Mouse (Mus musculus) 3134 (cell line): ENCODE data around the gene Wwox.

ENCODE experiments used
- DNase-seq: peaks from one replicate; pipeline ENCODE4 v3.0.0-alpha.2; 2011; ENCODE audit warnings: low spot score; ENCODE audit not compliant: insufficient read length; ENCODE audit errors: extremely low read depth

Wwox gene

DNA sequence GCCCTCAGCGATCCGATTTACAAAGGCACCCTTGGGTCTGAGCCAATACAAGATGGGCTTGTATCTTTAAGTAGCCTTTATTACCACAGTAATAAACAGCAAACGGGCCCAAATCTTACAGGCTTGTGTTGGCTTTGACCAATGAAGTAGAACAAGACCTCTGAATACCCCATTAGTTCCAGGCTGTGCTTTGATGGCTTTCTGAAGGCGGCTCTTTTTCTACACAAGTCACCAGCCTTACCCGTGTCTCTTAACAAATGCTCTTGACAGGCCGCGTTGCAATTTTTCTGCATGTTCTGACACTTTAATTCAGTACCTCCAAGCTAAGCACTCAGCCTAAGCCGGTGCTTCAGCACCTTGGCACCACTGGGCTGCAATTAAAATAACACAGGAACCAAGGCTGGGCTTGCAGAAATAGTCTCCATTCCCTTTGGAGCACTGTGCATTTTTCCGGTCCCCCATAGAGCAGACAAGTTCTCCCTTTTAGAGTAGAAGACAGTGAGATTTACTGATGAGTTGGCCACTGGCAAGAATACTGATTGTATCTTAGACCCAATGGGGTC, 804.1 kb downstream of the Wwox start:
- no peak for DNase-seq

DNA sequence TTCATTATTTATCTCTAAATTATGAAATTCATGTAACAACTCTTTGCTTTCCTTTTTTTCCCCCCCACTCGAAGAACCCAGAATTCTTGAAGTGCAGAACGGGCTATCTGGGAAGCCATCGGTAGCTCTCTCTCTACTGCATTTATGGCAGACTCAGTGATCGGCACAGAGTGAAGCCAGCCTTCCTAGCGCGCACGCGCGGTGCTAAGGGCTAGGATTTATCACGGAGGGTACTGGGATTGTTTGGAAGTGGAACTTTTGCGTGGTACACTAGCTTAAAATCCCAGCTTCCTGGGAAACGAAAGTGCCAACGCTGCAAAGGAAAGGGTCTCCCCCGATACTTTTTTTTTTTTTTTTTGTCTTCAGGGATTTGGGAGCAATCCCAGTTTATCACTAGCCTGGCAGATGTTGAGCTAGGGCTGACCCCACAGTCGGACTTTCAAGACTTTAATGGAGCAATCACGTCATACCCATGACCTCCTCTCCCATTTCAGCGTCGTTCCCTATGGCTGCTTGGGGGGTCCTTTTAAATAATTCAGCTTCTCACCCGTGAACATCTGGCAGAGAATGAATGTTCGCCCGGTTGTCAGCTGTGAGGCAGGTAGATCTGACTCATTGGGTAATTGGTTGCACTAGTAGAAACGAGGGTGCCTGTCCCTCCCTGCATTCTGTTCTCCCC, 810.4 kb downstream of the Wwox start:
- no peak for DNase-seq

DNA sequence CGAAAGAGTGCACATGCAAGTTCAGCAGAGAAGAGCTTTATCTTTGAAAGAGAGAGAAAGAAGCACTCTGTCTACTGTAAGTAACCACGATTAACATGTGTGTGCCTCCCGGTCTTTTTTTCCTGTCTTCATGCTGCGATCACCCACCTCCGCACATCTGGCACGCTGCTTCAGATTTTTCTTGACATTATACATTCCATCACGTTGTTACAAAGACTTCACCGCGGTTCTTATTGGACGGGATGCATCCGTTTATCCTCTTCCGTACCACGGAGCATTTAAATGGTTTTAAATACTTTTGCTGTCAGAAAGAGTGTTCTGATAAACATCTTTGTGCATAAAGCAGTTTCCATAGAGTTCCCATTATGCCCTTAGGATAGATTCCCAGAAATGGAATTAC, 816.1 kb downstream of the Wwox start:
- no peak for DNase-seq

DNA sequence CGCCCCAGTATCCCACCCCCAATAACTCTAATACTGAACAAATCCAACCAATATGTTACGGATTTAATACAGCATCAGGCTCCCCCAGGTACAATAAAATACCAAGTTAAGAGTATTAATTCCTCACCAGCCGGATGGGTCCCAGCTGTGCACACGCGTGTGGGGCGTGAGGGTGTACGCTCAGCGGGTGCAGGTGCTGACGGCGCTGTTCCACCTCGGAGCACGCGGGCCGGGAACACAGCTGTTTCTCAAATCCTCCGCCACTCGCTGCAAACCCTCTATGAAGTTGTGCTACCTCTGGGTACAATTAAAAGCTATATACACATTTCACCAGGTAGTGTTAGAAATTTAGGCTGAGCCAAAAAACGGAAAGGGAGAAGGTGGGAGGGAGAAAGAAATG, 818.0 kb downstream of the Wwox start:
- DNase-seq, result no peak

DNA sequence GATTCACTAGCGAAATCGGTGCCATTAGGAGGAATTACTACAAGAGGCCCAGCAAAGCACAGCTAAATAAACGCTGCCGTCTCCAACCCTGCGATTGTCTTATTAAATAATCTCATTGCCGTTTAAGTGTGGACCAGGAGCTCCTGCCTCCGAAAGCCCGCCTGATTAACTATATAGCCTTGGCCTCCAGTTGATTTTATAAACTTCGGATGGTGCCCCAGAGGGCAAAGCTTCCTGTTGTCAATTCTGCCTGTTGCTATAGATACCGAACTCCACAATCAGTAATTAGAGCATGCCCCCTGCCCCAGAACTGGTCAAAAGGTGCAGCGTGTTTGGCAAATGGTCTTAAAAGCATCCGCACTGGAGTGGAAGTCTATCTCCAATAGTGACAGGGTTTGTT, 820.4 kb downstream of the Wwox start:
- DNase-seq, result no peak

DNA sequence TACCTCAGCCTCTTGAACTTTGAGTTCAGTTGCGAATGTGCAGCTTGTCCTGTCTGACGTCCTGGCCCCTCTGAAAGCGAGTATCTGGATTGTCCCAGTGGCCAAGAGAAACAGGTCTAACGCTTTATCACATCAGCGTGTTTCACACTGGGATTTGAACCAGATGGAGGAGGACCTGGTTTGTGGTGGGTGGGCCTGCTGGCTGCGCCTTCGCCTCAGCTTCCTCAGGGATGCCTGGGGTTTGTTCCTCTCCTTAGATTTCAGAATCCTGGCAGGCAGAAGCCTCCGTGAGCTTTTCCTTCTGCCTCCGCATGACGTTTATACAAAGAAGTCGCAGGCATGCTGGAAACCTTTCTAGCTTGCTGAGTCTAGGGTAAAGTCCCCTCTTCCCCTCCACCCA, 827.7 kb downstream of the Wwox start:
- DNase-seq, result no peak

DNA sequence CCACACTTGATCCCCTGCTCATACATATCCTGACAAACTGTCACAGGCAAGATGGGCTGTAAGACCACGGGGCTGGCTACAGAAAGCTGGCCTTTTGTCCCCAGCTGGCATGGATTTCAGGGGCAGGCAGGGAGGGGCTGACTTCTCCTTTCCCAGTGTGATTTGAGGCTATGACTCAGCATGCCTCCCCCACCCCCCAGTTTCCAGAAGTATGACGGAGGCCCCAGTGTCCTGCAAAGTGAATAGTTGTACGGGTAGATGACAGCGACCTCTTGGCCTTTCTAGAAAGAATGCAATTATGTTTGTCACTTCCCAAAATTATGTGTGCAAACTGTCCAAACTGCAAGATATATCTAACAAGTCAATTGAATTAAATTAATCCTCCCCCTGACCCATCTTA, 830.1 kb downstream of the Wwox start:
- no peak for DNase-seq

DNA sequence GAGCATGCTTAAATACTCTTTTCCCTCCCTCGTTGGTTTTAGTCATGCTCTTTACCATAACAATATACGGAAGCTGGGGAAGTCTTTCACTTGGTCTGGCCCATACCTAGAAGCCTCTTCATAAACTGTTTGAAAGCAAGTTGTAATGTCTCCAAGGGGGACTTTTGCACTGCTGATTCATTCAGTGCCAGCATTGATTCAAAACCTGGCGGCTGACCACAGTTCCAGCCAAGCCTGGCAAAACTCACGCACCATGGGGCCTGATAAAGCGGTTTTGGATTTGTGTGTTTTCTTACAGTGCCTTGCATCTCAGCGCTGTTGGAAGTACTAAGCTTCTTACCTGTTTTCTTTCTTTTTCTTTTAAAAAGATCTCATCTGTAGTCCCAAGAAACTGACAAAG, 834.5 kb downstream of the Wwox start:
- DNase-seq, result no peak

DNA sequence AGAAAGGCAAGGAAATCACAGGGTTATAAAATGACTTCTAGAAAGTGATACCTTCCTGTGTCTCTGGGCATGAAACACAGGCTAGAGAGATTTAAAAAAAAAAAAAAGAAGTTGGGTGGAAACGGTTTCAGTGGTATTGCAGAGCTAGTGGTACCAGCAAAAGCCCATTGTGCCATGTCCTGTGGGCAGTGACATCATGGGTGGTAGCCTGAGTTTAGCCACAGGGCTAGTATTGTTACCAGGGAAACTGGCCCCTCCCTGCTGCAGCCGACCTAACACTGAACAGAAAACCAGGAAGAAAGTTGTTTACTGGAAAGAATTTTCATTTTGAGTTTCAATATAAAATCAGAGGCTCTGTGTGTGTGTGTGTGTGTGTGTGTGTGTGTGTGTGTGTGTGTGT, 836.8 kb downstream of the Wwox start:
- DNase-seq, result peak; percentile 13

DNA sequence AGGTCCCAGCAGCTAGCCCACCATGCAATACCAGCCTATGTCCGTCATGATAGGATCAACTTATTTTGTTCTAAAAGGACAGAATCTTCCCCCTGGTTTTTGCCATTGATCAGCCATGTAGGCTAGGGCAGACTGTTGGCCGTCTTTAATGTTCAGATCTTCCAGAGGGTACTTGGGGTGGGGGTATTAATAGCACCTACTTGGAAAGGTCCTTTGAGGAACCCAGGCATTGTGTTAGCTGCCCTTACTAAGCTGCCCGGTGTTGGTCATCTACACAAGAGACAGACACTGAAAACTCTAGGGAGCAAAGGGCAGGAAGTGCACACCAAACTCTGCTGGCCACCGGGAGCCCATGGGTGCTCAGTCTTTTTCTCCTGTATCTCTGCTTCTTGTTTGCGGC, 838.8 kb downstream of the Wwox start:
- no peak for DNase-seq

DNA sequence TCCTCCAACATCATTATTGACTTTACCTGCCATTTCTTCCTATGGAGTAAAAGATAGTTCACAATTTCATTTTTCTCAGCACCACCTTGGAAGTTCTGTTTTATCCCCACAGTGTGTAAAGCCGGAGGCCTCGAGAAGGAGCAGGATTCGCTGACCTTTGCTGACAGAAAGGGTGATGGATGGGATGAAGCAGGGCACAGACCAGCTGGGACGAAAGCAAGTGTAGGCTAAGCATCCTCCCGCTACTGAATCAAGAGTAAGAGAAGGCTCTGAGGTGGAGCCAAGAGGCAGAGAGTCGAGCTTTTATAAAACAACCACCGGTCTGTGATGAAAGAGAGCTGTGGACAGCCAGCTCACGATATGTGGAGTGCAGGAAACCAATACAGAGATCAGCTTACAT, 850.8 kb downstream of the Wwox start:
- no peak for DNase-seq

DNA sequence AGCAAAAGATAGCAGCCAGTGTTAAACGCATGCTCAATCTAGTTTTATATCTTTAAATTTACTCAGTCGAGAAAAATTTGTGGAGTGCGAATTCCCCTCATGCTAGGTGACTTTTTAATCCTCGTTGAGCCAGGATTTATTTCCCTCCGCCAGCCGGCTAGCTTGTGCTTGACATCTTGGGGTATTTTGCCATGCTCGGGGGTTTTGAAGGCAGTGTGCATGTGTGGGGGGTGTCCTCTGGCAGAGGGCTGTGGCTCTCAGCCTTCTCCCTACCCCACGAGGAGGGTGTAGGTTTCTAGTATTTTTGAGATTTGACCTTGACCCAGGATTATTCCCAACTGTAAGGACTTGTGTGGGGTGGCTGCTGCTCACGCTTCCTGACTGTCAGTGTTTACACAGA, 857.3 kb downstream of the Wwox start:
- DNase-seq, result no peak

DNA sequence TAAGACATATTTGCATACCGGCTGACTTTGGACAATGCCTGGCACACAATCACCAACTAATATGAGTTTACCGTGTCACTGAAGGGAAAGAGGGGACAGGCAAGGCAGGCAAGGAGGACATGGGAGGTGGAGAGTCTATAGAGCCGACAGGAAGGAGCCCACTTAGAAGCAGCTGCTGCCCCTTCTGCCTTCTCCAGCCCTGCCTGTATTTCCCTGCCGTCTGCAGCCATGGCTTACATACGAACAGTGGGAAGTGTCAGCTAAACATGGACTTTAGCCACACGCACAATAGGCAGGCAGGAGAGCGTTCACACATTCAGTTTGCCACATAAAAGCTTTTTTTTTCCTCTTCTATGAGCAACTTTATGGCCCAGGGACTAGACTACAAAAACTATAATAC, 863.0 kb downstream of the Wwox start:
- DNase-seq, result no peak

DNA sequence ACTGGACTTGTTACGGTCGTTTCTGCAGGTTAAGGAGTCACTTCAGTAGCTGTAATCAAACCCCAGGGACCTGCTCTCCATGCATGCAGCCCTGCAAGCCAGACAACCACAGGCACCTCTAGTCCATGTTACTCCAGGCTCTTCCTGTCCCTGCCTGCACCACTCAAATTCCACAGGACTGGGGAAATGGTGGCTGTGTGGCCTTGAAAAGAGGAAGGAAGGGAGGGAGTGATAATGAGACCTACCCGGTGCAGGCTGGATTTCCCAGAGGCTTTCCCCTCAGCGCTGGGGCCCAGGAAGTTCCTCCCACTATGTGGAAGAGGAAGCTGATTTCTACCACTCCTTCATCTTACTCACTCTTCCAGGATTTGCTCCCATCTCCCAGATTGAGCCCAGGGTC, 868.0 kb downstream of the Wwox start:
- DNase-seq, result no peak

DNA sequence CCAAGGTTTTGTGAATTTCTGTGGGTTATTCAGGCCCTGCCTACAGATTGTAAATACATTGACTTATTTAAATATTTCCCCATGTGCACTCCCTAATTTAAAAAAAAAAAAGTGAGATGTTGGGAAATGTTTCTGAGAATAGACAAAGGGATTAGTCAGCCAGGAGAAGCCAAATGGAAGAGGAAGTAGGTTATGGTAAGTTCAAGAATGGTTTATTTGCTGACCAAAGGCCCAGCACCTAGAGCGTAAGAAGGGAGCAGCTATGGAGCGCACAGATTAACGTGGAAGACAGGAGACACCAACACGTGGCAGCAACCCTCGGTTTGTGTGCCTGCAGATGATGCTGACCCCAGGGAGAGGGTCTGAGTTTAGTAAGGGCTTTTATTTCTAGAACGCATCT, 871.5 kb downstream of the Wwox start:
- DNase-seq, result no peak

DNA sequence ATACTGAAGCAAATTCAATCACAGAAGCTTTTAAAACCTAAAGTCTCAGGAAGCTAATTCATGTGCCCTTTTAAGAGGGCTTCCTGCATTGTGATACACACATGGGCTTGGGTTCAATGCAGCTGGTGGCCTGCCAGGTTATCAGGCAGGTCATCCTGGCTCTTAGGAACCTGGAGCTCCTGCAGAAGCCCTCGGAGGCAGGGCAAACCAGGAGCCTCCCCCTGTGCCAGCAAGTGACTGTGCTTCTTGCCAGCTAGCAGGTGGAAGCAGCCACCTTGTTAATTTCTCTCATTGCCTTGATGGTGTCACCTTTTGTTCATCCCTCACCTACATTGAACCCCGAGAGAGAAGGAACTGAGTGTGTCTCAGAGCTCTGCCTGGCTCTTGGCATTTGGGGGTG, 872.9 kb downstream of the Wwox start:
- no peak for DNase-seq

DNA sequence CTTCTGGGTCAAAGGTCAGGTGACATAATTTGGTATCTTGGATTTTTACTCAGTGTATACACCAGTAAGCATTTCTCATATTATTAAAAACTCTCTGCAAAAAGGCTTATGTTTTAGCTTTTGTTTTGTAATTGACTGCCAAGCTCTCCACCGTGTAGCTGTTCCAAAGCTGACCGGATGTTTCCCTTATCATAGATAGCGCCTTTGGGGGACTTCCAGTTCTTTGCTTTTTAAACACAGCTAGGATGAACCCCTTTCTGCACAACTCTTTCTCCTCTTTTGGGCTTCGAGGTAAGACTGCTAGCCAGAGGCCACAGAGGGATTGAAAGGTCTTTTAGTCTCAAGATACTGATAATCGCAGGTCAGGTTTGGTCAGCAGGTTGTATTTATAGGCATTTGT, 883.0 kb downstream of the Wwox start:
- no peak for DNase-seq

DNA sequence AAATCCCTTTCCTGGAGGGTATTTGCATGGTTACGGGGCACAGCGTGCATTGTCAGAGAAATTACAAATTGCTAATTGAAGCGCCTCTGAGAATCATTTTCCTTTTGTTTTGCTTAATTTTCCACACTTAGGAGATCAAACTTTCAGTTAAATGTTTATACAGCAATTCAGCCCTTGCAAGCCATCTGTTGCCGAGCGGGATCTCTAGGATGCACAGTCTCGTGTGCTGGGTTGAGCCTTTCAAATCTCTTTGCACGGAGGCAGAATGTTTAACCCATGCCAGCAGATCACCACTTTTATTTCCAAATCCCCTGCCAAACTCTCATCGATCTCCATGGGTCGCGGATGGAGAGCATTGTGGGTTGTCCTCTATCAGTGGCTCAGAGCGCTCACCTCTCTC, 891.2 kb downstream of the Wwox start:
- DNase-seq, result no peak

DNA sequence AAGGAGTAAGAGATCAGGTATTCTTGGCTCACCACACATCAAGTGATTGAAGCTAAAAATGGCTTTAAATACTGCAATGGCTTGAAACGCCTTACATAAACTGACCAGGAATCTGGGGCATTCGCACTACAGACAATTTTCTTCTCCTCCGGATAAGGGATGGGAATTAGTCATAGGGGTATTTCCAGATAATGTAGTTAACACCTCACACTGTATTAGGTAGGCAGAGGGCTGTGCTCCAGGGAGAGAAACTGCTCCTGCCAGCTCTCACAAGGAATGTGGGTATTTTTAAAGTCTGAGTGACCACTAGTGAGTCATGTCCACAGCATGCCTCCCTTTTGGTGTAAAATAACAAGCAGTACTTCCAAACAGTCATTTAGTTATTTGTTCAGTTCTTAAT, 894.5 kb downstream of the Wwox start:
- DNase-seq, result peak; percentile 59

DNA sequence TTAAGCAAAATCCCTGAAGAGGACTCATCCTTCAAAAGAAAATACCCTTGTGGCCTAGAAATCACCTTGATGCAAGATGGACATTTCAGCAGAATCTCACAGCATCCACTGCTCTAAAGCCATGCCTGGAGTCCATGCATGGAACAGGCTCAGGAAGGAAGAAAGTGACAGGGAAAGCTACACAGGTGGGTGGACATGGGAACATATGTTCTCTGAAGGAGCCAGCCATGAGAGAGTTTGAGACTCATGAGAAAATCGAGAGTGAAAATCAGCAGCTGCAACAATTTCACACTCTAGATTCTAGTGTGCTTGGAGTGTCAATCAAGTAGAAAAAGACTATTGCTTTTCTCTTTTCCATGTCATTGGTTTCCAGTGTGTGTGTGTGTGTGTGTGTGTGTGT, 896.9 kb downstream of the Wwox start:
- DNase-seq, result no peak

DNA sequence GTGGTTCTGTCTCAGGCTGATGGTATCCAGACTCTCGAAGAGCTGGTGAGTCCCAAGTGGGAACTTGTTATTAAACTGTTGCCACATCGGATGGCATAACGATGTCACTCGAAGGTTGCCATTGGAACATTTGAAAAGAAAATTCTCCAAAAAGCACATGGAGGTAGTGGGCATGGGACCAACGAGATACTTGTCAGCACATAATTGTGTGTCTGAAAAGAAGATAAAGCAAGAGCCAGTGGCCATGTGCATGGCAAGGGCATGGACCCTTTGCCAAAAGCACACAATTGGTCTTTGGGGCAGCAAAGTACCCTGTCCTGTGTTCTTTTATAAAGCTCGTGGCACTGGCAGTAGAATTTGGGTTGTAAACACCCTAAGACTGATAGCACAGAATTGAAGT, 909.2 kb downstream of the Wwox start:
- DNase-seq, result no peak

DNA sequence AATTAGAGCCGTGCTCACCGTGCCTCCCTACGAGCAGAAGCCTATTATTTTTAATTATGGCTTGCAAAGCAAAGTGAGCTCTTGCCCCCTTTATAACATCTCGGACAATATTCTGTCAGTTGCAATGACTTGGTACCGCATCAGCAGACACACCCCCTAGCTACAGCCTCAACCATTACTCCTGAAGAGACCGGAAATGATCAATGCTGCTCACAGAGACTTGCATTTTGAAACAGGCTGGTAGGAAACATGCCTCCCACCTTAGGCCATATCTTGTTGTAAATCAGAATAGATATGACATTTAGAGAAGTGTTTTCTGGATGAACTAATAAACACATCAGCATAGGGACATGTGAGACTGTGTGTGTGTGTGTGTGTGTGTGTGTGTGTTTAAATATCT, 911.3 kb downstream of the Wwox start:
- no peak for DNase-seq
